ENCODE assay signal across 9 mouse cellular contexts in genomic region chr7:145221841-145222689, GRCm38 (mm10). TPM values are rescaled to one million over a fixed set of nuclear protein-coding genes. Genes with fewer than 3 reads are reported as not detected.
DNase-seq lines count a peak whose midpoint lies in the region; ATAC-seq and TF ChIP-seq lines count a peak whose summit lies in the region.
"Had no signal": no experiment of that assay in that cellular context is flagged by ENCODE, and none has a peak within 500 bp of the region (broad histone marks: within the 10 kb centered on the region; RNA-seq: fewer than 3 reads in every experiment).

No protein-coding gene starts in this region.

- peak; percentile 86 for ATAC-seq in kidney, embryonic 14.5 days (ENCODE audit: low FRiP score, low TSS enrichment)
- ATAC-seq in lung, embryonic 14.5 days (ENCODE audit: insufficient read depth), result peak; percentile 93
- no peak for ATAC-seq in hindbrain, embryonic 14.5 days (ENCODE audit: low FRiP score)

- WGBS in kidney, embryonic 14.5 days, result 30% methylated on average over 2 of the region's 2 CpGs
- 4% methylated on average over 2 of the region's 2 CpGs for WGBS in lung, embryonic 14.5 days
- 28% methylated on average over 2 of the region's 2 CpGs for WGBS in hindbrain, embryonic 14.5 days

- peak overlapping the region; percentile 17; the same call in 1 of the 2 replicates for H3K27ac ChIP-seq in brown adipose tissue, adult 24 weeks (replicated peaks; ENCODE audit: low read depth, low read length)
- H3K27ac ChIP-seq in kidney, embryonic 14.5 days (ENCODE audit: low read depth, low read length), result 0 out of 2 replicates have a peak overlapping the region, but pooled peaks have one; percentile 20
- H3K27ac ChIP-seq in lung, embryonic 14.5 days (ENCODE audit: low read depth), result peak overlapping the region; percentile 86
- no peak overlapping the region for H3K27ac ChIP-seq in hindbrain, embryonic 14.5 days

- H3K36me3 ChIP-seq in kidney, embryonic 14.5 days (ENCODE audit: control insufficient read depth, insufficient read depth, low read length), result no peaks in the 10 kb centered on the region
- no peaks in the 10 kb centered on the region for H3K36me3 ChIP-seq in lung, embryonic 14.5 days (ENCODE audit: insufficient read depth)
- H3K36me3 ChIP-seq in hindbrain, embryonic 14.5 days (replicated peaks; ENCODE audit: control insufficient read depth, insufficient read depth), result no peaks in the 10 kb centered on the region

- peak; percentile 68 for TF ChIP-seq CTCF in lung, embryonic 14.5 days (IDR thresholded peaks at IDR 0.05; ENCODE audit: low read depth)

- no peak overlapping the region for H3K4me2 ChIP-seq in kidney, embryonic 14.5 days (replicated peaks; ENCODE audit: low read depth, low read length)
- H3K4me2 ChIP-seq in lung, embryonic 14.5 days, result 0 out of 2 replicates have a peak overlapping the region, but pooled peaks have one; percentile 12
- H3K4me2 ChIP-seq in hindbrain, embryonic 14.5 days (replicated peaks), result no peak overlapping the region

- H3K27me3 ChIP-seq in kidney, embryonic 14.5 days (ENCODE audit: control insufficient read depth, insufficient read depth, low read length), result no peaks in the 10 kb centered on the region
- H3K27me3 ChIP-seq in lung, embryonic 14.5 days (ENCODE audit: insufficient read depth, low read length), result no peaks in the 10 kb centered on the region
- H3K27me3 ChIP-seq in hindbrain, embryonic 14.5 days (ENCODE audit: control insufficient read depth, insufficient read depth, low read length), result no peaks in the 10 kb centered on the region

- H3K4me1 ChIP-seq in brown adipose tissue, adult 24 weeks (ENCODE audit: control insufficient read depth, insufficient read depth, insufficient read length, low read length), result peaks cover 2% of the 10 kb centered on the region
- H3K4me1 ChIP-seq in kidney, embryonic 14.5 days (ENCODE audit: control insufficient read depth, insufficient read depth, low read length), result peaks cover 4% of the 10 kb centered on the region
- H3K4me1 ChIP-seq in lung, embryonic 14.5 days (ENCODE audit: insufficient read depth), result peaks cover 12% of the 10 kb centered on the region
- H3K4me1 ChIP-seq in hindbrain, embryonic 14.5 days (replicated peaks; ENCODE audit: control insufficient read depth, insufficient read depth, low read length), result no peaks in the 10 kb centered on the region

- H3K9me3 ChIP-seq in kidney, embryonic 14.5 days (ENCODE audit: control insufficient read depth, low read length), result no peaks in the 10 kb centered on the region
- no peaks in the 10 kb centered on the region for H3K9me3 ChIP-seq in lung, embryonic 14.5 days (ENCODE audit: low read depth, low read length)
- H3K9me3 ChIP-seq in hindbrain, embryonic 14.5 days (ENCODE audit: control insufficient read depth, low read length), result no peaks in the 10 kb centered on the region

- DNase-seq in right cerebral cortex, adult 2 months (ENCODE audit: low spot score in 2 of 2), result peak; percentile 53 to 63
- DNase-seq in right cerebral cortex, postnatal 10 days (ENCODE audit: low spot score in 2 of 2), result no peak
- peak; percentile 63 to 78 for DNase-seq in heart, adult 18-20 months
- DNase-seq in lung, embryonic 14.5 days, result peak; percentile 80
- peak; percentile 57 for DNase-seq in urinary bladder, adult 2 months (ENCODE audit: low spot score)
- no peak for DNase-seq in hindbrain, embryonic 14.5 days (ENCODE audit: low spot score)

- H3K9ac ChIP-seq in kidney, embryonic 14.5 days (ENCODE audit: low read depth, low read length), result no peak overlapping the region
- H3K9ac ChIP-seq in lung, embryonic 14.5 days, result peak overlapping the region; percentile 26; the same call in 1 of the 2 replicates
- no peak overlapping the region for H3K9ac ChIP-seq in hindbrain, embryonic 14.5 days

- H3K4me3 ChIP-seq in brown adipose tissue, adult 24 weeks (ENCODE audit: insufficient read depth, low read depth, low read length), result no peak overlapping the region
- H3K4me3 ChIP-seq in kidney, embryonic 14.5 days (ENCODE audit: low read length), result no peak overlapping the region
- H3K4me3 ChIP-seq in lung, embryonic 14.5 days (ENCODE audit: low read depth, low read length), result no peak overlapping the region
- no peak overlapping the region for H3K4me3 ChIP-seq in hindbrain, embryonic 14.5 days (replicated peaks; ENCODE audit: low read length)
- H3K4me3 ChIP-seq: erythroblast, embryonic 14.5 days had no signal

RNA-seq across cellular contexts. Expression of gene 1810010D01Rik, which starts 14.1 kb away (rescaled TPM):
- not detected in 2 replicates for polyA plus RNA-seq in brown adipose tissue, adult 24 weeks (2012; ENCODE audit: insufficient read depth, insufficient read length, missing spikeins)
- under 1 TPM in 1 of 2 experiments, not detected in 1; 0.57 TPM for total RNA-seq in heart, adult 18-20 months (2021)
- polyA plus RNA-seq in kidney, embryonic 14.5 days (2014; fragmentation: Nextera tagmentation; extraction: Ambion mirVana), result 0.46 TPM in 1 of 2 replicates, not detected in the other
- 0.58 and 0.93 TPM in 2 replicates for polyA plus RNA-seq in lung, embryonic 14.5 days (2014; fragmentation: Nextera tagmentation; extraction: Ambion mirVana)
- polyA plus RNA-seq in urinary bladder, adult 2 months (2012; rRNA removed), result 3.8 and 4.4 TPM in 2 replicates
- polyA plus RNA-seq in hindbrain, embryonic 14.5 days (2014; fragmentation: Nextera tagmentation; extraction: Ambion mirVana), result not detected in 2 replicates
- polyA plus RNA-seq: erythroblast, embryonic 14.5 days had no signal

Comparison
In these comparisons a context has a peak if more than half of its experiments do, and no peak if none do; other contexts are left out.
1. DNase-seq: peak in right cerebral cortex, adult 2 months (2 of 2), heart, adult 18-20 months (2 of 2), lung, embryonic 14.5 days (single experiment) and urinary bladder, adult 2 months (single experiment); none in right cerebral cortex, postnatal 10 days (0 of 2) and hindbrain, embryonic 14.5 days (single experiment).